Mouse (Mus musculus): ENCODE results near the gene Noto.
"Not testable (repeated sequence)": the region's sequence is repeated elsewhere in the genome, so short reads cannot be mapped to it uniquely, and the experiment has no call there.

Gene Noto

DNA sequence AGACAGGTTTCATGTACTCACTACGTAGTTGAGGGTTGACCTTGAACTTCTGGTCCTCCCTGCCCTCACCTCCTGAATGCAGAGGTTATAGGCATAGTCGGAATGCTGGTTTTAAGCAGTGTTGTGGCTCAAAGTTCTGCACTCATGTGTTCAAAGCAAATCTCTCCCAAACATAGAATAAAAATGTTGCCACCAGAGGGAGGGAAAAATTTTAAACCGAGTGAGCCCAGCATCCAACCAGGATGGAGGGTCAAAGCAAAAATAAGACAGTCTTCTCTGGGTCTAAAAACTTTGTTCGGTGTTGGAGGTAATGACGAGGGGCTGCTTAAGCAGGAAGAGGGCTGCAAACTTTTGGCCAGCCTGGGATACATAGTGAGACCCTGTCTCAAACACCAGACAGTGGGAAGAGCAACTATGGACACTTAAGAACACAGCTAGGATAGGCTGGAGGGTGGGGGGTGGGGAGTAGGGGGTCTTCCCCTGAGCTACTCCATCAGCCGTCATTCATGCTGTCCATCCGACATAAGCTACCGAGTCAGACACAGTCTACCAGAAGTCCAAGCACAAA is 7.7 kb downstream of the Noto start:
- no peak for DNase-seq (ENCODE audit: extremely low spot score, low read depth, low spot score)

DNA sequence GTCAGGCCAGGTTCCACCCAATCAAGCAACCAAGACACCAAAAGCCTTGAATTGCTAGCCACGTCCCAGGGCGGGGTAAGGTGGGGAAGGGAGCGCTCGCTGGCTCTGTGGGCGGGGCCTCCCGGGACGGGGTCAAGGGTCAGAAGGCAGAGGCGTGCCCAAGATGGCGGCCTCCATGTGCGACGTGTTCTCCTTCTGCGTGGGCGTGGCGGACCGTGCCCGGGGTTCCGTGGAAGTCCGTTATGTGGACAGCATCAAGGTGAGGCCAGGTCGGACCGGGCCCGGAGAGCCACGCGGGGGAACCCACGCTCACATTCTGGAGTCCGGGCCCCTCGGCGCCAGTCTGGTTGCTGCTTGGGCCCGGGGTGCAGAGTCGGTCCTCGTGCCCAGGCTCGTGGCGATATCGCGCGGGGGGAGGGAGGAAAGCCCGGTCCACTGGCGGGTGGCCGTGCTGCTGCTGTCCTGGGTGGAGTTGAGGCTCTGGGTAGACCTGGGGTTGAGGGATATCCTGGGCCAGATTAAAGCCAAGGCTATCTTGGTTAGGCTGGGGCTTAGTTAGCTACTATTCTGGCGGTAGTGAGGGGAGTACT is 8.3 kb downstream of the Noto start, which contains the start of gene Smyd5:
Smyd5 (plus strand) TSS at position 148 of the 590 bp plus-strand sequence.
- DNase-seq (ENCODE audit: extremely low spot score, low read depth, low spot score): no peak

DNA sequence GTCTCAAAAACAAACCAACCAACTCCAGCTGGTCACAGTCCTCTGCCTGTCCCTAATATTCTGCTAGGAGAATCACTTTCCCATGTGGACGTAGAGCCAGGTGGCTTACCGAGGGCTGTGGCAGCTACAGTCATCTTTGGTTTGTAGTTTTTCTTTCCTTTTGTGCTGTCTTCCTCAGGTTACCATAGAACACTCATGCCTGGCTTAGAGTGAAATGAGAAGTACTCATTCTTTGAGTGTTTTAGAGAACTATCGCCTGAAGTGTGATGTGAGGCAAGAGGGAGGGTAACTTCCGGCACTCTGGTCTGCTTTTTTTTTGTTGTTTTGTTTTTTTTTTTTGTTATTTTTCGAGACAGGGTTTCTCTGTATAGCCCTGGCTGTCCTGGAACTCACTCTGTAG is 10.2 kb downstream of the Noto start:
- no peak for DNase-seq (ENCODE audit: extremely low spot score, low read depth, low spot score)

DNA sequence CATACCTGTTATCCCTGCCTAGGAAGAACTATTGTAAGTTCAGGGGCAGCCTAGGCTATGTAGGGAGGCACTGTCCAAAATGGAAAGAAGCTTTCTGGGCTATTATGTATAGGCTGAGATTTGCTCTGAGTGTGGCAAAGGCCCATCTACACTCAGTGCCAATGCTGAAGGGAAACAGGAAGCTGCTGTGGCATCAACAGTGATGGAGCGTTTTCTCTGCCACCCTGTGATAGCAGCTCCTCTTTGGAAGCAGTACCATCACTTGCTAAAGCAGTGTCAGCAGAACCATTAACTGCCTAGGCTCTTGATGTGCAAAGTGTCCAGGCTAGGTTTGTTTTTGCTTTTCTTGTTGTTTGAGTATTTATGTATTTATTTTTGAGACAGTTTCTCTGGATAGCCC is 12.5 kb downstream of the Noto start:
- DNase-seq (ENCODE audit: extremely low spot score, low read depth, low spot score): no peak

DNA sequence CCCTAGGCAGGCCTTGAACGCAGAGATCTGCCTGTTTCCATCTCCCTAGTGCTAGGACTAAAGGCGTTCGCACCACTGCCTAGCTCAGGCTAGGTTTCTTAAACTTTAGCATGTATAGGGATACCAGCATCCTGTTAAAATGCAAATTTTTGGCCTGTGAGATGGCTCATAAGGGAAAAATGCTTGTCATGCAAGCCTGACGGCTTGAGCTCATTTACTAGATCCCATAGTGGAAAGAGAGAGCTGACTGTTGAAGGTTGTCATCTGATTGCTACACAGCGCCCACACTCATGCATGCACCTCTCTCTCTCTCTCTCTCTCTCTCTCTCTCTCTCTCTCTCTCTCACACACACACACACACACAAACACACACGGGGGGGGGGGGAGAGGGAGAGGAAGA is 12.9 kb downstream of the Noto start:
- no peak for DNase-seq (ENCODE audit: extremely low spot score, low read depth, low spot score)

DNA sequence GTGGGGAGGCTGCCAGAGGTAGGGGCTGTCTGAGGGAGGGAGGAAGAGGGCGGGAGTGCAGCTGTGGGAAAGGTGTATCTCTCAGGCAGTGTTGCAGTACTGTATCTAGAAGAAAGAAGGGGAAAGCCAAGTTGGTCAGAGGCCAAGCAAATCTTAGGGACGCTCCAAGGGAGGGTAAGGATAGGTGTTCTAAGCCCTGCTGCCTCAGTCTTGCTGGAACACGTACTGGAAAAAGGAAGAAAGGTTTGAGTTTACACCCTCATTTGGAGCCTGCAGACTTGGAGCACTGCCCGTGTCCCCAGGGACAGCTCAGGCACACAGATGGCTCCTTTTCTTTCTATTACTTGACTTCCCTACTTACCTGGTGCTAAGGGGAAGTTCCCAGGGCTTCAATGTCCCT is 17.5 kb downstream of the Noto start:
- DNase-seq (ENCODE audit: extremely low spot score, low read depth, low spot score): no peak

DNA sequence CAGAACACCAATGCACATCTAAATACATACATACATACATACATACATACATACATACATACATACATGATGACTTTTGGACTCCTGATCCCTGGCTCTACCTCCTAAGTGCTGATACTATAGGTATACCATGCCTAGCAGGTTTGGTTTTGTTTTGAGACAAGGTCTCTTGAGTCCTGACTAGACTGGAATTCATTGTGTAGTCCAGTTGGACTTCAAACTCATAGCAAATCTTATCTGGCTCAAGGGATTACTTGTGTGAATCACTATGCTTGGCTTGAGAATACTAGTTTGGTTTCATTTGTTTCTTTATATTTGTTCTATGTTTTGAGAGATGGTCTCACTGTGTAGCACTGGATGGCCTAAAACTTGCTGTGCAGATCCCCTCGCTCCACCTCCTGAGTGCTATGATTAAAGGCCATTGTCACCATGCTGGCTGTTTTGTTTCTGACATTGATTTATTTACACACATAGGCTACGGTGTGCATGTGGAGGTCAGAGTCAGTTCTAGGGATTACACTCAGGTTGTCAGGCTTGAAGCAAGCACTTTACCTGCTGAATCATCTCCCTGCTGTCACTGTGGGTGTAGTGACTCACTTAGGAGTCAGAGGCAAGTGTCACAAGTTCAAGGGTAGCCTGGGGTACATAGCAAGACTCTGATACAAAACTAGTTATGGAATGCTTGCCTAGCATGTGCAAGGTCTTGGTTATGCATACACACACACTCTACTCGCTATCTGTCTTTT is 20.0 kb downstream of the Noto start:
- no peak for DNase-seq (ENCODE audit: extremely low spot score, low read depth, low spot score)

DNA sequence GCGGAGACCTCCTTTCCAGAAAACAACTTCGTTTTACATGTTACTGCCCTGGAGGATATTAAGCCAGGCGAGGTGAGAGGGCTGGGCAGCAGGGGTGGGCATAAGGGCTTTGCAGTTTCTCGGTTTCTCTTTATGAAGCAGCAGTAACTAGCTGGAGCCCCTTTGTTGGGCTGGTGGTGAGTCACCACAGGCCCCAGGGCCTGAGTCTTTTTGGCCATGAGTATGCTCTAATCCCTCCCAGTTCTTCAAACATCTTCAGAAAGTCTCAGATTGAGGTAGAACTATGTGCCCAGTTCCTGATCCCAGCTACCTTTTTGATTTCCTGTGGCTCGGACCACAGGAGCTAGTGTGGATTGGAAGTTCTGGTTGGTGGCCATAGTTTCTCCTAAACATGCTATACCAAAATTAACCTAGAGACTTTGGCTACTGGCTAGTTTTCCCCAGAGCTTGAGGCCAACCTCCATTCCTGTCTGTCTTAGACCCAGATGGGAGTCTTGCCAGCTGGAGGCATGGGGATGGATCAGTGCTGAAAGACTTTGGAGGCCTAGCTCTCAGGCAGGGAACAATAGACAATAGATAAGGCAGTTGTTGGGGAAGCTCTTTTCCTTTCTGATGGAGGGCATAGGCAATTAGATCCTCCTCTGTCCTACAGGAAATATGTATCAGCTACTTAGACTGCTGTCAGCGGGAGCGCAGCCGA is 20.7 kb downstream of the Noto start:
- DNase-seq (ENCODE audit: extremely low spot score, low read depth, low spot score): no peak

DNA sequence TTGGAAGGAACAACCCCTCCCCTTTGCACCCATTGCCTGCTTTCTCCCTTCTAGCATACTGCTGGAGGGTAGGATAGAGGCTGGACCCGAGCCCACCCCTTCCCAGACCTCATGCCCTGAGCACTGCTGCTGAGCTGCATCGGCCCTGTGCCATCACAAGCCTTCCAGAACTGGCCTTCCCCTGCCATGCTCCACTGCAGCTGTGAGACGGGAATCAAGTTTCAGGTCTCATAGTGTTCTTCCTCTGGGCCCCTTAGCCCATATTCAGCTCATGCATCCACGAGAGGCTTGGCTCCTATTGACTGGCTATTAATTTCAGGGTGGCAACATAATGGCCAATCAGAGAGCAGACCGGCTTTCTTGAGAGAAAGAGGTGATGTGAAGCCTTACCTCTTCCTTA is 21.6 kb downstream of the Noto start:
- DNase-seq (ENCODE audit: extremely low spot score, low read depth, low spot score): no peak

DNA sequence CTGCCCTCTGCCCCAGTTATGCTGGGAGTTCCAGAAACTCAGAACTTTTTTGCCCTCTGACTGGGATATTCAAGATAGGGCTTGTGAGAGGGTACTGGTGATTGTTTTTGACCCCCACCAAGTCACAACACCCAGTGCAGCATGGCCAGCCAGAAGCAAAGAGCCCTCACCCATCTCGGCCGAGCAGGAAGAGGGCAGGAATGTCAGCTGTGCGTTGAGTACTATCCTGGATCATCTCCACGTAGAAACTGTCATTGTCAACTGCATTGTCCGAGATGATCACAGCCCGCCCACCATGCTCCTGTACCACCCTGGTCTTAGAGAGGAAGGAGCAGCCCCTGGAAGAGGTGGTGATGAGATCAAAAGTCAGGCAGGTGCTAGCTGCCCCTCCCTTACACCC is 23.7 kb downstream of the Noto start:
- no peak for DNase-seq (ENCODE audit: extremely low spot score, low read depth, low spot score)

DNA sequence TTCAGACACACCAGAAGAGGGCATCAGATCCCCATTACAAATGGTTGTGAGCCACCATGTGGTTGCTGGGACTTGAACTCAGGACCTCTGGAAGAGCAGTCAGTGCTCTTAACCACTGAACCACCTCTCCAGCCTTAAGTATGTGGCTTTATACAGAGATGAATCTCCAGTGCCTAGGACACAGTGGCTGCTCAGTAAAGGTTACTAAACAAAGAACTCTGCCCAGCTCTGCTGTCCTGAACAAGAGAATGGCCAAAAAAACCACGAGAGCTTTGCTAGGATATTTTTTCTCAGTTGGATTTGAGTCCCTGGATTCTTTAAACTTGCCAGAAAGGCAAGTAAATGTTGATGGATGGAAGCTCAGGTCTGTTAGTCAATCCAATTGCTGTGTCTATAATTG is 26.5 kb downstream of the Noto start:
- not testable (repeated sequence) for DNase-seq (ENCODE audit: extremely low spot score, low read depth, low spot score)

DNA sequence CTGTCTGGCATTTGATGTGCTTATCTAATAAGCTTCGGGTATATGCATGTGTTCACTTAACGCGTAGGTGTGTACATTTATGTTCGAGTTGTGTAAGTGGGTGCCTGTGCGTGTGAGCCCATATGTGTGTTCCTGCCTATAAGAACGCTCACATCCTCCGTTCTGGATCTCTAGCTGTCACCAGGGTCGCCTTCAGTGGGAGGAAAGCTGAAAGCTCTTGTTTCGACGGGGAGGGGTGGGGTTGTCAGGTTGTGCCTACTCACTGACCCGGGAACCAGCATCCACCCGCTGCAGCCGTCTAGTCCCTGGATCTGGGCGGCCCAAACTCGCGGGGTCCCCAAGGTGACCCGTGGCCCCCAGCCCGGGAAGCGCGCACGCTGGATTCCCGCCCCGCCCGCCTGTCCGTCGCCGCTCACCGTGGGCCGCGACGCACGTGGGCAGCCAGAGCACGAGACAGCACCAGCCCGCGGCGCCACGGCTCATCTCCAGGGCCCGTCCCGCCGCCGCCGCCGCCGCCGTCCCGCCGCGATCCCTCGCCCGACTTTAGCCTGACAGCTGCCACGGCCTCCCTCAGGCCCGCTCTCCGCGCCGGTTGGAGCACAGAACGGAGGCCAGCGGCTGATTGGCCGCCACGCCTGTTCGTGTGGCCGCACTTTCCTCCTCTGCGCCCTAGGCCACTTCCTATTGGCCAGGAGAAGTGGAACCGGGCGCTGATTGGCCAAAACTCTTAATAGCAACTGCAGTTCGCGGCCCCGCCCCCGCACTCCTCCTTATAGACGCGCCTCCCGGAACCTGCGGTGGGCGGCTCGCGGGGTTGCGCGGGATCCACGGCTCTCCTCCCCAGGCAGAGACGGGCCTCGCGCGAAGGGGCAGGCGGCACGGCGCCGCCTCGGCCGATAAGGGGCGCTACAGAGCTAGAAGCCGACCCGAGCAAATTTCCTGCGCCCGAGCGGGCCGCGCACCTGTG is 27.3 kb downstream of the Noto start, which contains the start of gene Cct7:
Cct7 (plus strand) TSS at position 818 of the 967 bp plus-strand sequence.
- peak; percentile 89 for DNase-seq (ENCODE audit: extremely low spot score, low read depth, low spot score)

DNA sequence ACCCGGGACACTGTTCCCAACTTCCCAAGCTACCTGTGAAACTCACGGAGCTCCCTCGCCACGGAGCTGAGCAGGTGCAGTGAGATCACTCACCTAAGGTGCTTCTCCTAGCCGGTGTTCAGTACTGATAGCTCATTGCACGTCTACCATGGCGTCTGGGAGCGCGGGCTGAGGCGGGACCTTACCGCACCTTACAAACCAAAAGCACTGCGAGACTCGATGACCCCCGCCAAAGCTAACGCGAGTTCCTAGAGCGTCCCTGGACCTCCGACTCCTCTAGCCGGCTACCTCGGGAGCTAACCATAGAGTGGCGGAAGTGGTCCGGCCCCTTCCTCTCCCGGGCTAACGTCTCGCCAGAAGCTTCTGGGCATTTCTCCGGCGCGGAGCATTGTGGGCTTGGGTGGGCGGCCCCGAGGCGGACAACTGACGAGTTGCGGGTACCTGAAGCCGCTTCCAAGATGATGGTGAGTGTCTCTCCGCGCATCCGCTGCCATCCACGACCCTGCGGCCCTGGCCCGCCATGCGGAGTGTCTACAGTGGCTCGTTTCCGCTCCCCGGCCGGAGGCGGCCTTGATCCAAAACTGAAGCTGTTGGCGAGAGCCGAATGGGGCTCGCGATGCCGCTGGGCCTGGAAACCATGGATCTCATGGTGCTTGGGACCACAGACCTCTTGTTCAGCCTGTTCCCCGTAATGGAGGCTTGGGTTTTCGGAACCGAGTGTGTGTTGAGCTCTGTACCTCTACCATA is 28.2 kb downstream of the Noto start, which contains the start of gene Pradc1:
Pradc1 (minus strand) TSS at position 307 of the 747 bp plus-strand sequence.
- DNase-seq (ENCODE audit: extremely low spot score, low read depth, low spot score): peak; percentile 87

DNA sequence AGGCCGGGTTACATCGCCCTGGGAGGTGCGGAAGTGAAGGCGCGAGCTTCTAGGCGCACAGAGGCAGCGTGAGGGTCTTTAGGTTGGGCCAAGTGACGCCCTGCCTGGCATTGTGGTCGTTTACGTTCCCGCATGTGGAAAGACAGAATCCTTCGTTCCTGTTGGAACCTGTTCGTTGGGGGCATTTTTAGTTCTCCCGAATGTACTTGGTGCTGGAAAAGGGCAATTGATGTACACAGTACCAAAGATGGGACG is 28.7 kb downstream of the Noto start:
- DNase-seq (ENCODE audit: extremely low spot score, low read depth, low spot score): no peak

DNA sequence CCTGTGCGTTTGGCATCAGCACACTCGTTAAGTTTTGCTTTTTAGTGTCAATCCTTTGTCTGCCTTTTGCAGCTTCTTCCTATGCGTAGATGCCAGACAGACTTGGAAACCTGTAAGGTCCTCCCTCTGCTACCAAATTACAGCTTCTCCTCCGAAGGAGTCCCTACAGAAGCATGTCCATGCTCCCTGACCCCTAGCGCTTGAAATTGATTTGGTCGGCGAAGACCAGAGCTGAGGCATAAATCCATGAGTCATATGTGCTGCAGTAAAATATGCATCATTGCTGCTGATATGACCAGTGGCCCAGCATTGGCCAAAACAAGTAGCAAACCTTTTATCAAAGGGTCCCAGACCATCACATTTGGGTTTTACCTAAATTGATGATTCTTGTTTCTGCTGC is 29.1 kb downstream of the Noto start:
- no peak for DNase-seq (ENCODE audit: extremely low spot score, low read depth, low spot score)

DNA sequence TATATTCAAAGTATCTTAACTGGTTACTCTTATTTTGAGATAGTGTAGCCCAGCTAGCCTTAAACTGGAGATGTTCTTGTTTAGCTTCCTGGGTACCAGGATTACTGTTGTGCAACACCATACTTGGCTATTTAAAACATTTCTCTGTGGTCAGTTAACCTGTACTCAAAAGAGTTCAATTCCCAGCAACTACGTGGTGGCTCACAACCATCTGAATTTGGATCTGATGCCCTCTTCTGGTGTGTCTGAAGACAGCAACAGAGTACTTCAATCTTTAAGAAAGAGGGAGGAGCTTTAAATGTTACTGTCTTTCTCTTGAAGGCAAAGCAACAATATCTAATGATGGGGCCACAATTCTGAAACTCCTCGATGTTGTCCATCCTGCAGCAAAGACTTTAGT is 35.9 kb downstream of the Noto start:
- no peak for DNase-seq (ENCODE audit: extremely low spot score, low read depth, low spot score)

DNA sequence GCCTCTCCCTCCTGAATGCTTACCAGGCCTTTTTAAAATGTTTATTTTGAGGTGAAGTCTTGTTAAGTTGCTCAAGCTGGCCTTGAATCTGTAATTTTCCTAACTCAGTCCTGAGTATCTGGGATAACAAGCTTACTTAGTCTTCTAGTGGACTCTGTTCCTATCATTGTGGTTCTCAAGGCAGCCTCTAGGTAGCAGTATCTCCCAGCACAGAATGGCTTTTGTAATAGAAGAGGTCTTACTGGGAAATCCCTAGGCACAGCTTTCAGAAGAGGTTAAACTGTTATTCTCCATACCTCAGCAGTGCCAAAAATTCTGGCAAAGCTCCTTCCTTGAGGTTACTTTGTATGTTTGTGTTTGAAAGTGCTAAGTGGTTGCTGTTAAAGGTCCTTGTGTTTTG is 41.7 kb downstream of the Noto start:
- no peak for DNase-seq (ENCODE audit: extremely low spot score, low read depth, low spot score)

DNA sequence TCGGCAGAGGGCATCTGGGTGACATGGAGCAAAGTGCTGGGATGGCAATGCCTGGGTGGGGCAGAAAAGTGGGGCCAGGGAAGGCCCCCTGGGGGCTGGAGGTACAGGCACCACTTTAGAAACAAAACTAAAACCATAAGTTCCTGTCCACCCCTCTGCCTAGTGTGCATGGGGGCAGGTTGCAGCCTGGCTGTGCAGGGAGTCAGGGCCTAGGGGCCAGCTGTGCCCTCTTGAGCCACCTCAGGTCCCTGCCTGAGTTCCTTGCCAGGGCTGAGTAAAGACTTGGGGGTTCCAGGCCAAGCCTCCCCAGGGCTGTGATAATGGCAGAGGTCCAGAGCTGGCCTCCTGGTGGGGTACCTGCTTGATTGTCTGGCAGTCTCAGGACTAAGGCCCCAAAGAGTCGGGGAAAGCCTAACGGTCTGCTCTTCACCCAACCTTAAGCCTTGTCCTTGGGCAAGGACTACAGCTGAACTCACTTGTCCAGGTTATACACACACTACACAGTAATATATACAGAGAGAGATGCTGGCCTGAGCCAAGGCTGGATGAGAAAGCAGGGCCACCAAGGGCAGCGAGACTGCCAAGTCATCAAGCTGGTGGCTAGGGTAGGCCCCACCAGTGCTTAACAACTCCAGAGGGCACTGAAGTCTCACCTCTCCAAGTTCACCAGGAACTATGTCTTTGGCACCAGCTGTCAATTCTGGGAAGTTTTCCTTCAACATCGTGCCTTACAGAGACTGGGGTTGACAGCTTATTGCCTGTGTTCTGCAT is 46.2 kb downstream of the Noto start:
- no peak for DNase-seq (ENCODE audit: extremely low spot score, low read depth, low spot score)

DNA sequence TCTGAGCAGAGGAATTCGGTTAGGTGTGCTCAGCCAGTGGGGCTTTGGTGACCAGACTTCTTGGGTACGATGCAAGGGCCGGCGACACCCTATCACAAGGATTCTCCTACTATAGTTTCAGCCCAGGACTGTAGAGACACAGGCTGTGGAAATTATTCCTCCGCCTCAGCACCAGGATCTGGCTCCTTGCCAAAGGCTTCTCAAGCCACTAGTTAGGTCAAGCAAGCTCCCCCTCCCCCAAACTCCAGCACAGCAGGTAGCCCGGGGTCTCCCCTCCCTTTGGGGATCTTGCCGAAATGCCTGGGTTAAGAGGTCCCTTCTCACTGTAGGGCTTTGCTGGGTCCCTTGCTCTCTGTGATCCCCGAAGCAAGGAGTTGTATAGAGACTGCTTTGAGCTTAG is 48.3 kb downstream of the Noto start:
- no peak for DNase-seq (ENCODE audit: extremely low spot score, low read depth, low spot score)
